Mouse (Mus musculus): ENCODE results near the gene Rhno1. TPM values are rescaled to one million over a fixed set of nuclear protein-coding genes. Genes with fewer than 3 reads are reported as not detected.

The Rhno1 gene
- polyA plus RNA-seq, 1 experiment from 2014 or later, result 41.8 TPM

- Histone ChIP-seq H3K36me3 (ENCODE audit: insufficient read depth, low read length) (no peaks in the 10 kb centered on the region), H3K4me1 (ENCODE audit: insufficient read depth, low read depth, low read length) (0 out of 2 replicates have a peak, but pooled peaks cover 5% of the 10 kb centered on the region), H3K4me3 (ENCODE audit: low read depth, low read length) (peak within 1 kb of the TSS; percentile 17; the same call in 1 of the 2 replicates), H3K4me2 (replicated peaks; ENCODE audit: low read depth, low read length) (peak within 1 kb of the TSS; percentile 52), H3K9ac (replicated peaks; ENCODE audit: low read depth) (no peak within 1 kb of the TSS; the same call in 1 of the 2 replicates), H3K27me3 (replicated peaks; ENCODE audit: insufficient read depth, low read length) (no peaks in the 10 kb centered on the region), H3K27ac (ENCODE audit: low read length) (no peak within 1 kb of the TSS), H3K9me3 (ENCODE audit: low read length) (no peaks in the 10 kb centered on the region)
- TF ChIP-seq EP300 (IDR thresholded peaks at IDR 0.05) (no peak), CTCF (IDR thresholded peaks at IDR 0.05) (no peak)
- 70% methylated on average over 3 of the region's 3 CpGs for WGBS
- ATAC-seq (no peak), DNase-seq (ENCODE audit: low spot score) (no peak)
Measured at GRCm38 (mm10) chr6:128398996-128399395, 36.3 kb upstream of the Rhno1 start, which contains the start of gene Nrip2. Gene Nrip2, plus strand, starts transcription at chr6:128399296.

DNA sequence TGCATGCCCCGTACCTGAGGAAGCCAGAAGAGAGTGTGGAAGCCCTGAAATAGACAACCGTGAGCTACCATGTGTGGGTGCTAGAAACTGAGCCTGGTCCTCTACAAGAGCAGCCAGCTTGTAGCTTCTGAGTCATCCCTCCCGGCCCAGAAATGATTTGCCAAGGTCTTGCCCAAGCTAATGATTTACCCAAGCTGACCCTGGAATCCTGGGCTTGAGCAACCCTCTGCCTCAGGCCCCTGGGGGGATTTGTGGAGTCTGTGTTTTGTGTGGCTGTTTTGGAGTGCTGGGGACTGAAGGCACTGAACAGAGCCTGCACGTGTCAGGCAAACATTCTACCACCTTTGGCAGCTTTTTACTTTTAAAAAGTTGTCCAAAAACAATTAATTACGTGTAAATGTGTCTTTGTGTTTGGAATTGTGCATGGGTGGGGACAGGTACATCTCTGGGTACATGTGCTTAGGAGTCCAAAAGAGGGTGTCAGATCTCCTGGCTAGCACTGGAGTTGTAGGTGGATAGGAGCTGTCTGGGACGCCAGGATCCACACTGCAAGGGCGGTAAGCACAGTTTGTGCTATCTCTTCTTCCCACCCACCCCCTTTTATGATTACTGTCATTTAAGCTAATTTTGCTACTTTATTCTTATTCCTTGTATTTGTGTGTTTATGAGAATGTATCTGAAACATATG is 35.0 kb upstream of the Rhno1 start:
- Histone ChIP-seq H3K4me2 (replicated peaks; ENCODE audit: low read depth, low read length) (no peak overlapping the region), H3K9ac (replicated peaks; ENCODE audit: low read depth) (no peak overlapping the region), H3K4me1 (ENCODE audit: insufficient read depth, low read depth, low read length) (0 out of 2 replicates have a peak, but pooled peaks cover 5% of the 10 kb centered on the region), H3K9me3 (ENCODE audit: low read length) (no peaks in the 10 kb centered on the region), H3K4me3 (ENCODE audit: low read depth, low read length) (no peak overlapping the region), H3K36me3 (ENCODE audit: insufficient read depth, low read length) (no peaks in the 10 kb centered on the region), H3K27ac (ENCODE audit: low read length) (no peak overlapping the region), H3K27me3 (replicated peaks; ENCODE audit: insufficient read depth, low read length) (no peaks in the 10 kb centered on the region)
- no peak for ATAC-seq
- WGBS, result 66% methylated on average over 7 of the region's 7 CpGs
- no peak for TF ChIP-seq CTCF (IDR thresholded peaks at IDR 0.05)
- no peak for TF ChIP-seq EP300 (IDR thresholded peaks at IDR 0.05)
- DNase-seq (ENCODE audit: low spot score), result peak; percentile 24

- Histone ChIP-seq H3K4me1 (ENCODE audit: insufficient read depth, low read depth, low read length) (no peaks in the 10 kb centered on the region), H3K4me2 (replicated peaks; ENCODE audit: low read depth, low read length) (no peak overlapping the region), H3K27ac (ENCODE audit: low read length) (no peak overlapping the region), H3K4me3 (ENCODE audit: low read depth, low read length) (no peak overlapping the region), H3K27me3 (replicated peaks; ENCODE audit: insufficient read depth, low read length) (no peaks in the 10 kb centered on the region), H3K36me3 (ENCODE audit: insufficient read depth, low read length) (no peaks in the 10 kb centered on the region), H3K9ac (replicated peaks; ENCODE audit: low read depth) (no peak overlapping the region), H3K9me3 (ENCODE audit: low read length) (no peaks in the 10 kb centered on the region)
- no peak for TF ChIP-seq EP300 (IDR thresholded peaks at IDR 0.05)
- TF ChIP-seq CTCF (IDR thresholded peaks at IDR 0.05), result no peak
- 35% methylated on average over 1 of the region's 1 CpGs for WGBS
- no peak for DNase-seq (ENCODE audit: low spot score)
- ATAC-seq, result no peak
Measured at GRCm38 (mm10) chr6:128390683-128391082, 28.0 kb upstream of the Rhno1 start.

- 86% methylated on average over 1 of the region's 1 CpGs for WGBS
- no peak for DNase-seq (ENCODE audit: low spot score)
- no peaks in the 10 kb centered on the region for H3K27me3 ChIP-seq (replicated peaks; ENCODE audit: insufficient read depth, low read length)
- no peak for ATAC-seq
- no peaks in the 10 kb centered on the region for H3K4me1 ChIP-seq (ENCODE audit: insufficient read depth, low read depth, low read length)
- H3K4me3 ChIP-seq (ENCODE audit: low read depth, low read length), result no peak overlapping the region
- TF ChIP-seq EP300 (IDR thresholded peaks at IDR 0.05), result no peak
- no peak for TF ChIP-seq CTCF (IDR thresholded peaks at IDR 0.05)
- H3K9me3 ChIP-seq (ENCODE audit: low read length), result no peaks in the 10 kb centered on the region
- H3K4me2 ChIP-seq (replicated peaks; ENCODE audit: low read depth, low read length), result no peak overlapping the region
- no peak overlapping the region for H3K9ac ChIP-seq (replicated peaks; ENCODE audit: low read depth)
- H3K36me3 ChIP-seq (ENCODE audit: insufficient read depth, low read length), result no peaks in the 10 kb centered on the region
- H3K27ac ChIP-seq (ENCODE audit: low read length), result no peak overlapping the region
Measured at GRCm38 (mm10) chr6:128389185-128389584, 26.5 kb upstream of the Rhno1 start.

DNA sequence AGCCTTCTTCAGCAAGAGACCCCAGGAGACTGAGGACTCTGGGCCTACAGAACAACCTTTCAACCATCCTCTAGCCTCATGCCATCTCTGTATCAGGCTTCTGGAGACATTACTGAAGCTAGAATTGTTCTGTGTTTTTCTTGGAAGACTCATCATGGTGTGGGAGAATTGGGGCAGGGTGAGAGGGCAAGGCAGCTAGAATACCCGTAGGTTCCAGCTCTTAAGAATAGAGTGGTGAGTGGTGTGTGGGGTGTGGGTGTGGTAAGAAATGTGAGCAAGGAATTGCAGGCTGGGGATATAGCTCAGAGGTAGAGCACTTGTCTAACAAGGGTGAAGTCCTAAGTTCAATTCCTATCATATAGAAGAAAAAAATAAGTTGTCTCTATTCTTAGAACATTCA is 22.3 kb upstream of the Rhno1 start:
- no peaks in the 10 kb centered on the region for H3K9me3 ChIP-seq (ENCODE audit: low read length)
- ATAC-seq (no peak), DNase-seq (ENCODE audit: low spot score) (no peak)
- H3K4me2 ChIP-seq (replicated peaks; ENCODE audit: low read depth, low read length), result no peak overlapping the region
- no peak overlapping the region for H3K4me3 ChIP-seq (ENCODE audit: low read depth, low read length)
- no peaks in the 10 kb centered on the region for H3K27me3 ChIP-seq (replicated peaks; ENCODE audit: insufficient read depth, low read length)
- H3K36me3 ChIP-seq (ENCODE audit: insufficient read depth, low read length), result no peaks in the 10 kb centered on the region
- H3K4me1 ChIP-seq (ENCODE audit: insufficient read depth, low read depth, low read length), result no peaks in the 10 kb centered on the region
- no peak overlapping the region for H3K27ac ChIP-seq (ENCODE audit: low read length)
- WGBS, result 55% methylated on average over 1 of the region's 1 CpGs
- TF ChIP-seq EP300 (IDR thresholded peaks at IDR 0.05), result no peak
- TF ChIP-seq CTCF (IDR thresholded peaks at IDR 0.05), result no peak
- no peak overlapping the region for H3K9ac ChIP-seq (replicated peaks; ENCODE audit: low read depth)

- H3K27ac ChIP-seq (ENCODE audit: low read length), result no peak overlapping the region
- H3K4me3 ChIP-seq (ENCODE audit: low read depth, low read length), result no peak overlapping the region
- H3K4me1 ChIP-seq (ENCODE audit: insufficient read depth, low read depth, low read length), result no peaks in the 10 kb centered on the region
- no peaks in the 10 kb centered on the region for H3K36me3 ChIP-seq (ENCODE audit: insufficient read depth, low read length)
- ATAC-seq, result no peak
- H3K27me3 ChIP-seq (replicated peaks; ENCODE audit: insufficient read depth, low read length), result no peaks in the 10 kb centered on the region
- H3K9me3 ChIP-seq (ENCODE audit: low read length), result no peaks in the 10 kb centered on the region
- no peak for DNase-seq (ENCODE audit: low spot score)
- H3K9ac ChIP-seq (replicated peaks; ENCODE audit: low read depth), result no peak overlapping the region
- H3K4me2 ChIP-seq (replicated peaks; ENCODE audit: low read depth, low read length), result no peak overlapping the region
- TF ChIP-seq CTCF (IDR thresholded peaks at IDR 0.05) (no peak), EP300 (IDR thresholded peaks at IDR 0.05) (no peak)
- 68% methylated on average over 7 of the region's 7 CpGs for whole genome bisulfite sequencing
Measured at GRCm38 (mm10) chr6:128383752-128384151, 21.0 kb upstream of the Rhno1 start.

All from lung, postnatal 0 days (tissue).